Mouse (Mus musculus) cortical plate, adult 2 months (tissue): Measurements from ENCODE around the gene Gltp. TPM values are rescaled to one million over a fixed set of nuclear protein-coding genes. Genes with fewer than 3 reads are reported as not detected.
A peak's percentile ranks its signal among the peaks of the same experiment; 100 is the strongest.

Source experiments
- H3K27ac ChIP-seq: fragments of 200-500 bp; 2 replicates; pipeline ENCODE4 v1.5.1; 2012; ENCODE audit warnings: low read length, control low read depth, inconsistent platforms; ENCODE audit not compliant: insufficient read depth
- H3K4me1 ChIP-seq: fragments of 200-500 bp; 2 replicates; pipeline ENCODE4 v1.6.1; 2011; ENCODE audit warnings: low read length; ENCODE audit not compliant: control insufficient read depth, insufficient read depth
- H3K4me3 ChIP-seq: fragments of 200-500 bp; 2 replicates; pipeline ENCODE4 v1.5.1; 2011; ENCODE audit warnings: mild to moderate bottlenecking, low read length, control low read depth; ENCODE audit not compliant: insufficient read depth
- CTCF ChIP-seq: fragments of 200-500 bp; IDR thresholded peaks from 2 replicates; pipeline ENCODE4 v1.5.1; 2011; ENCODE audit warnings: mild to moderate bottlenecking, control low read depth, low read length; ENCODE audit not compliant: insufficient read depth; ENCODE audit errors: extremely low read depth
- POLR2A ChIP-seq: fragments of 200-500 bp; IDR thresholded peaks from 2 replicates; pipeline ENCODE4 v1.6.1; 2011; ENCODE audit warnings: mild to moderate bottlenecking, low read length, control low read depth; ENCODE audit not compliant: insufficient read depth; ENCODE audit errors: extremely low read depth
- polyA plus RNA-seq: library from polyadenylated mRNA; depleted of rRNA; stranded (reverse); fragments of >200 nt; gene quantifications from 2 replicates; pipeline ENCODE4 v1.2.3, GENCODE M21; 2012; rRNA removed

Gltp gene
- polyA plus RNA-seq: 58.0 and 69.6 TPM in 2 replicates

DNA sequence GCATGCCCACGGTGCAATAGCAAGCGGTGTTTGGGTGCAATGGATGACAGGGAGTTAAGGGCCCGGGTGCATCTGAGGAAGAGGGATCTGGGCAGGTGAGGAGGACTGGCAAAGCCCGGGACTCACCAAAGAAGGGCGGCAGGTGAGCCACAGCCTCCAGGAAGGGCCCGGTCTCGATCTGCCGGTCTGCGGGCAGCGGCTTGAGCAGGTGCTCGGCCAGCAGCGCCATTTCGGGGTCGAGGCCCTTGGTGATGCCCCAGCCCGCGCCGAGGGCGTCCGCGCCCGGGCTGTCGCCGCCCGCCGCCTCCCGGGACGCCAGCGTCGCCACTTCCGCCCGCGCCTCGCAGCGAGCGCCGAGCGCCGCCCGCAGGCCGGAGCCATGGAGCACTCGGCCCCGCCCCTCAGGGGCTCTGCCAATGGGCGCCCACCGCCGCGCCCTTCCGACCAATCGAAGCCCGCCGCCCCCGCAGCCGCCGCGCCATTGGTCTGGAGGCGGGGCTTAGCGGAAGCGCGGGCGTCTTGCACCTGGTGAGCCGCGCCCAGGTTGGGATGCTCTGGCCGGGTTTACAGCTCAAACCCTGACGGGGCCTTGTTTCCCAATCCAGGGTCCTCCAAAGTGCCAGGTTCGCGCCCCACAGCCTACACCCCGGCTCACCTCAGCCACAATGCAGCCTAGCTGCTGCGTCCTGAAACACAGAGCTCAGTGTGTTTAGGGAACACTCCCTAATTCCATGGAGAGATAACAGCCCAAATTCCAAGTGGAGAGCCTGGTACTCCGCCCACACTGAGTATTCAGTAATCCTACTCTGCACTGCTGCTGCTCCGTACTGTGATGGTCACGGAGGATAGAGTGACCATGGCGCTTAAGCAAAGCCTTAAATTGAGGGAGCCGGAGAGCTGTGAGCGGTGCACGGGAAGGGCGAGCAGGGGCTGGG lies at the start of gene Gltp:
Gltp (minus strand) TSS at position 352 of the 935 bp plus-strand sequence.
- Histone ChIP-seq H3K4me1 (peaks cover 7% of the 10 kb centered on the region), H3K4me3 (peak within 1 kb of the TSS; percentile 65), H3K27ac (peak within 1 kb of the TSS; percentile 85; the same call in 1 of the 2 replicates)
- TF ChIP-seq CTCF: no peak
- TF ChIP-seq POLR2A: no peak

DNA sequence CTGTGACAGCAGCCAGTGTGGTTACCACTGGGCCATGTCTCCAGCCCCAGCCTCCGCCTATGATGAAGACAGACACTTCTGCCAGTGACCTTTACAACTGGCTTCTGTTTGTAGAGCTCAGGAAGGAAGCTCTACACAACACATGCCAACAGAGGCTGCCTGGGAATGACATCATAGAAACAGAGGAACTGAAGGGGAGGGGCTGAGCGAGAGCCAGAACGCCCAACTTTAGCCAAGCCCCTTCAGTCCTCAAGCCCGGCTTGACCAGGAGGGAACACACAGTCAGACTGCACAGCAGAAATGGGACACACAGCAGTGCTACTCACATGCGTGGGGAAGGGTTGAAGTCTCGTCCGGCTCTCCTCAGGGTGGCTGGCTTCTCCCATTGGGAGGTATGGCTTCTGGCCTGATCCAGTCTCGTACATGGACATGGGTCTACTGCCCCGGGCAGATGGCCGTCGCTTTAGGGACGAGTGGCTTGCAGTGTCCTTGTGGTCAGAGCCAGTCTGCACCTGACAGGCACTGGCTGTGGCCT lies 48.0 kb upstream of the Gltp start:
- no peak overlapping the region for H3K27ac ChIP-seq
- no peak overlapping the region for H3K4me3 ChIP-seq
- TF ChIP-seq CTCF (no peak), POLR2A (no peak)
- no peaks in the 10 kb centered on the region for H3K4me1 ChIP-seq

DNA sequence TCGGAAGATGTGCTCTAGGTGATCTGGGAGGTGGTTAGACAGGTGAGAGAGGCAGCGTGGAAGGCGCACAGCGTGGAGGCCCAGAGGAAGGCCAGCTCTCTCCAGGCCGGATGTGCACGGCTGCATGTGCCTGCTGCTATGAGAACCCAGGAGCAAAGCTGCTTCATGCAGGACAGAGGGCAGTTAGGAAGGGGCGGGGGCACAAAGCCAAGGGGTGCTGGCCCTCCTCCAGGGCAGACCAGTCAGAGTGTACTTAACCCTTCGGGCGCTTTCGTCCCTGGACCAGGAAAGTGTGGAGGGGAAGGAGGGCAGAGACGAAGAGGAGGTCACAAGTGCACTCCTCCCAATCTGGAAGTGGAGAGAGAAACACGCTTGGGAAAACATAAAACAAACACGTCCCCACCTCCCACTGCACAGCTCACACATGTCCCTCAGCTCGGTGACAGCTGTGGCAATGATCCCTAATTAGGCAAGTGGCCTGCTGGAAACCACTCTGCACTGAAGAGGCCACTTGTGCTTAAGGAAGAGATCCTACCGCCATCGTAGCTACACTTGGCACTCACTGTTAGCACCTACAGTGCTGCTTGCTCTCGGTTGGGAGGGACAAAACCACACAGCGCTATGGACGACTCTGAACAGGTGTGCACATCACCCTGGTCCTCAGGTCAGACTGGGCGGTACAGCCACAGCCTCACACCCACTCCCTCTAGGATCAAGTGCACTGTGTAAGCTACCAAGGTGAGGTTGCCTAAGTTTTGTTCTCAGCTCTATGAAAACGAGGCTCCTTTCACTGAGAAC lies 46.5 kb upstream of the Gltp start:
- Histone ChIP-seq H3K4me1 (no peaks in the 10 kb centered on the region), H3K27ac (no peak overlapping the region), H3K4me3 (no peak overlapping the region)
- TF ChIP-seq POLR2A (no peak), CTCF (no peak)

DNA sequence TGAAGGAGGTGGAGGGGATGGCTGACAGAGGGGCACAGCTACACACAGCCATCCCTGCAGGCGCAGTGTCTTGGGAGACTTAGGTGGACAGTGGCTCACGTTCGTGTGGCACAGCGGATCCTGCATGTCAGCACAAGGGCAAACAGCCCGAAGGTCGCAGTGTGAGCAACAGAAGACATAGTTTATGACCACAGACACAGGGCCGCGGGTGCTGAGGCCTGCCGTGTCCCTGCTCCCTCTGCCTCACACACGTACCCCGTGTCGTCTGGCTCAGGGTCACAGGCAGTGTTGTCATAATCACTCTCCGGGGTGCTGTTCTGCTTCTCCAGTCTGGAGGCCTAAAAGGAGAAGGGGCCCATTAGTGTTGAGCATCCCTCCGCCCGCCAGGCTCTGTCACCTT lies 42.8 kb upstream of the Gltp start:
- no peaks in the 10 kb centered on the region for H3K4me1 ChIP-seq
- no peak overlapping the region for H3K27ac ChIP-seq
- TF ChIP-seq CTCF (no peak), POLR2A (no peak)
- no peak overlapping the region for H3K4me3 ChIP-seq

DNA sequence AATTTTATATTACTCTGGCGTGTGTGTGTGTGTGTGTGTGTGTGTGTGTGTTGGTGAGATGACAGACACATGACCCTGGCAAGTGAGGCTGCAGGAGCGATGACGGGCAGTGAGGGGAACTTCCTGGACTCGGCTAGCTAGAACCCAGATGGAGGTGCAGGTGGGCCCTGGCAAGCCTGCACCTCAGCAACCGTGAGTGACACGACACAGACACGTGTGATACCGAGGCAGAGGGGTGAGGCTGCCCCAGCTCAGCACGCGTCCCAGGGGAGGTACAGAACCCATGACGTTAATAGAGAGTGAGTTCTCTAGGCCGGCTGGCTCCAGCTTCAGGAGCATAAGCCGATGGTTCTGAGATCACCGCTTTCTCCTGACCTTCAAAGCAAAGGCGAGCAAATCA lies 41.2 kb upstream of the Gltp start:
- TF ChIP-seq CTCF (no peak), POLR2A (no peak)
- Histone ChIP-seq H3K27ac (no peak overlapping the region), H3K4me1 (no peaks in the 10 kb centered on the region), H3K4me3 (no peak overlapping the region)

DNA sequence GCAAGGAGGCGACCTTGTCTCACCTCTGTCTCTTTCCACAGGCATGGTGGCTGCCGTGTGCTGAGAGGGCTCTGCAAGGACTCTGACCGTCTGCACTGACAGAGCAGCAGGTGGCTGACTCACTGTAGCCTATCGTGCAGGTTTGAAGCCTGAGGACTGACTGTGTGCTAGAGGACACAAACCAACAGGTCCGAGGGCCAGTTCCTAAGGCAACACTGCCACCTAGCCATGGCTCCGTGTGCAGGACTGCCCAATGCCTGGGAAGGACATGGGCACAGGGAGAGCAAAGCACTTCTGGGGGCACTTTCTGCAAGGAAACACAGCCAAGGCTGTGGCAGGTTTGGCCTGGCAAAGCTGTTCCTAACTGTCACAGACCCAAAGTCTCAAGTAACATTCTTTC lies 40.7 kb upstream of the Gltp start:
- Histone ChIP-seq H3K4me3 (no peak overlapping the region), H3K4me1 (no peaks in the 10 kb centered on the region), H3K27ac (no peak overlapping the region)
- TF ChIP-seq CTCF: no peak
- no peak for TF ChIP-seq POLR2A

DNA sequence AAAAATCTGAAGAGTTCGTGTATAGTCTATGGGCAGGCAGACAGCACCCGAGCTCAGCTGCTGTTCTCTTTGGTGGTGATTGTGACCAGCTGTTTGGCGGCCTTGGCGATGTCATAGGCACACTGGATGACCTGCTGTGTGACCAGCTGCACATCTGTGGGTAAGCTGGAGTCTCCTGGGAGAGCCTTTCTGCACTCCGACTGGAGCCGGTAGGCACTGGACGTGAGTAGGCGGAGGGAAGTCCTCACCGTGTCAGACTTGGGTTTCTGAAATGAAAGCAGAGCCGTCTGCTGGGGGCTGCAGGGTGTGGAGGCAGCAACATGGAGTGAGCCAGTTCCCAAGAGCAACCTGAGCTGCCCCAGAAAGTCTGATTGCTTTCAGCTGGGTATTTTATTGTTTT lies 39.3 kb upstream of the Gltp start:
- Histone ChIP-seq H3K4me3 (no peak overlapping the region), H3K27ac (no peak overlapping the region), H3K4me1 (no peaks in the 10 kb centered on the region)
- TF ChIP-seq CTCF: no peak
- no peak for TF ChIP-seq POLR2A

DNA sequence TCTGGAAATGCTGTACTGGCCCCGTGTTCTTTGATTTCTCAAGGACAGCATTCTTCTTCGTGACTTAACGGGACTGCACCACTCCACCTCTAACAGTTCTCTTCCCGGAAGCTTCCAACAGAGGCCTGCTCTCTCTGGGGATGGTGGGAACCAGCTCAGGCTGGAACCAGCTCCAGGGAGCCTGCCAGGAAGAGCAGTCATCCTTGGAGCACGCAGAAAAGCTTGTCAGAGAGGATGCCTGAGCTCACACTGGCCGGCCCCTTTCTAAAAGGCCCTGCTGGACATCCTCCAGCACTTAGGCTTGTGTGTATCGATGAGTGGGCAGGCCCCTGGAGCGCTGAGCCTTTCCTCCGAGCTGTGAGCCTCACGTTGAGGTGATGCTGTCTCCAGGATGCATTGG lies 37.4 kb upstream of the Gltp start:
- Histone ChIP-seq H3K4me3 (no peak overlapping the region), H3K27ac (no peak overlapping the region), H3K4me1 (no peaks in the 10 kb centered on the region)
- TF ChIP-seq CTCF: no peak
- no peak for TF ChIP-seq POLR2A

DNA sequence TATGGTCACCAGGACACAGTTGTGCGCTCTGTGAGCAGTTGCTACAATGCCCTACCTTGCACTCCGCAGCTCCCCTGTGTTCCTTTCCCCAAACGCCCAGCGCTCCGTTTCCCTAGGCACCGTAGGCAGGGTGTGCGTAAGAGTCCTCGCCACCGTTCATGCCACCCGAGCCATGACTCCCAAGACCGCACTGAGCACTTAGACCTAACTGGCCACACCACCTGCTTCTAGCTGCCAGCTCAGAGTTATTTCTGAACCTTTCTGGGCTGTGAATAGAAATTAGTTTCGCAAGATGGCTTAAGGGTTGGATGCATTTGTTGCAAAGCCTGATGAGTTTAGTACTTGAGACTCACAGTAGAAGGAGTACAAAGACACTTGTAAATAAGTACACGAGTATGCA lies 32.1 kb upstream of the Gltp start:
- TF ChIP-seq POLR2A (no peak), CTCF (no peak)
- no peaks in the 10 kb centered on the region for H3K4me1 ChIP-seq

More for the DNA sequence above, 32.1 kb upstream of the Gltp start:
- H3K27ac ChIP-seq: no peak overlapping the region
- no peak overlapping the region for H3K4me3 ChIP-seq
